8 mouse cellular contexts compared by ENCODE assay signal in genomic region chr3:108164807-108165206, GRCm38 (mm10). TPM values are rescaled to one million over a fixed set of nuclear protein-coding genes. Genes with fewer than 3 reads are reported as not detected.
DNase-seq lines count a peak whose midpoint lies in the region; ATAC-seq and TF ChIP-seq lines count a peak whose summit lies in the region.

No protein-coding gene starts in this region.

- no peak for TF ChIP-seq POLR2A in limb, embryonic 14.5 days (IDR thresholded peaks at IDR 0.05; ENCODE audit: borderline replicate concordance, extremely low read depth, insufficient read depth, insufficient read length)

- ATAC-seq in embryonic facial prominence, embryonic 14.5 days (ENCODE audit: low read depth), result peak; percentile 61
- no peak for ATAC-seq in limb, embryonic 14.5 days (ENCODE audit: low FRiP score, low read depth)

- peaks cover 26% of the 10 kb centered on the region for H3K4me1 ChIP-seq in embryonic facial prominence, embryonic 14.5 days (ENCODE audit: control insufficient read depth, insufficient read depth, low read length)
- H3K4me1 ChIP-seq in limb, embryonic 14.5 days (ENCODE audit: control insufficient read depth, insufficient read depth, low read length), result peaks cover 45% of the 10 kb centered on the region

- H3K4me3 ChIP-seq in embryonic facial prominence, embryonic 14.5 days (ENCODE audit: low read depth, low read length), result peak overlapping the region; percentile 19
- H3K4me3 ChIP-seq in limb, embryonic 14.5 days (replicated peaks; ENCODE audit: low read length), result no peak overlapping the region

- no peaks in the 10 kb centered on the region for H3K36me3 ChIP-seq in embryonic facial prominence, embryonic 14.5 days (ENCODE audit: control insufficient read depth, insufficient read depth, low read length)
- no peaks in the 10 kb centered on the region for H3K36me3 ChIP-seq in limb, embryonic 14.5 days (ENCODE audit: control insufficient read depth, insufficient read depth, low read length)
- H3K36me3 ChIP-seq in splenic B cell, adult 2 months (ENCODE audit: control insufficient read depth, insufficient read depth, low read length, poor library complexity, severe bottlenecking), result no peaks in the 10 kb centered on the region

- H3K9me3 ChIP-seq in embryonic facial prominence, embryonic 14.5 days (ENCODE audit: control insufficient read depth, low read length), result no peaks in the 10 kb centered on the region
- no peaks in the 10 kb centered on the region for H3K9me3 ChIP-seq in limb, embryonic 14.5 days (ENCODE audit: control insufficient read depth, low read length)

- H3K4me2 ChIP-seq in embryonic facial prominence, embryonic 14.5 days (ENCODE audit: low read depth, low read length), result peak overlapping the region; percentile 46
- H3K4me2 ChIP-seq in limb, embryonic 14.5 days (replicated peaks; ENCODE audit: low read depth, low read length, severe bottlenecking), result peak overlapping the region; percentile 36

- peak; percentile 77 for DNase-seq in A20 (ENCODE audit: low read depth, low spot score)
- DNase-seq in adrenal gland, postnatal 25 days, result peak; percentile 73
- peak; percentile 85 for DNase-seq in embryonic facial prominence, embryonic 14.5 days (ENCODE audit: low spot score)
- DNase-seq in heart, adult 9 months (ENCODE audit: low spot score in 2 of 2), result peak; percentile 58 to 78
- DNase-seq in kidney, adult 9 months, result peak; percentile 83
- peak; percentile 85 for DNase-seq in limb, embryonic 14.5 days (ENCODE audit: low spot score)
- DNase-seq in monocyte, adult 2 months (ENCODE audit: low read depth in 1 of 2, low spot score in 2 of 2), result peak; percentile 39 to 65
- peak; percentile 87 for DNase-seq in splenic B cell, adult 2 months (ENCODE audit: low read depth, low spot score)

- H3K27ac ChIP-seq in embryonic facial prominence, embryonic 14.5 days (replicated peaks; ENCODE audit: low read depth, low read length), result no peak overlapping the region
- no peak overlapping the region for H3K27ac ChIP-seq in limb, embryonic 14.5 days (replicated peaks; ENCODE audit: low read depth, low read length)

- H3K27me3 ChIP-seq in embryonic facial prominence, embryonic 14.5 days (replicated peaks; ENCODE audit: control insufficient read depth, insufficient read depth, low read length), result no peaks in the 10 kb centered on the region
- no peaks in the 10 kb centered on the region for H3K27me3 ChIP-seq in limb, embryonic 14.5 days (ENCODE audit: control insufficient read depth, insufficient read depth, low read length)
- no peaks in the 10 kb centered on the region for H3K27me3 ChIP-seq in splenic B cell, adult 2 months (ENCODE audit: control insufficient read depth, insufficient read depth, low read length, poor library complexity, severe bottlenecking)

- no peak overlapping the region for H3K9ac ChIP-seq in embryonic facial prominence, embryonic 14.5 days (ENCODE audit: low read depth, low read length)
- no peak overlapping the region for H3K9ac ChIP-seq in limb, embryonic 14.5 days (ENCODE audit: low read depth, low read length, severe bottlenecking)

- WGBS in embryonic facial prominence, embryonic 14.5 days, result 13% methylated on average over 9 of the region's 9 CpGs
- 8% methylated on average over 9 of the region's 9 CpGs for WGBS in limb, embryonic 14.5 days

RNA-seq across cellular contexts. Expression of gene Gpr61, which starts 10.1 kb away (rescaled TPM):
- total RNA-seq in adrenal gland, postnatal 25 days (2021), result 0.49 TPM in 1 of 2 replicates, not detected in the other
- polyA plus RNA-seq in embryonic facial prominence, embryonic 14.5 days (2014; fragmentation: Nextera tagmentation; extraction: Ambion mirVana), result 0.42 and 0.45 TPM in 2 replicates
- polyA plus RNA-seq in limb, embryonic 14.5 days (2012; rRNA removed), result 0.20 and 0.26 TPM in 2 replicates
- 0.10 and 0.14 TPM in 2 replicates for polyA plus RNA-seq in limb, embryonic 14.5 days (2014; fragmentation: Nextera tagmentation; extraction: Ambion mirVana)

RNA-seq across cellular contexts. Expression of gene Gnai3, which starts 18.9 kb away (rescaled TPM):
- total RNA-seq in adrenal gland, postnatal 25 days (2021), result 136 and 143 TPM in 2 replicates
- polyA plus RNA-seq in embryonic facial prominence, embryonic 14.5 days (2014; fragmentation: Nextera tagmentation; extraction: Ambion mirVana), result 157 and 172 TPM in 2 replicates
- polyA plus RNA-seq in limb, embryonic 14.5 days (2012; rRNA removed), result 81.8 and 89.8 TPM in 2 replicates
- polyA plus RNA-seq in limb, embryonic 14.5 days (2014; fragmentation: Nextera tagmentation; extraction: Ambion mirVana), result 165 and 166 TPM in 2 replicates

RNA-seq across cellular contexts. Expression of gene Amigo1, which starts 21.3 kb away (rescaled TPM):
- total RNA-seq in adrenal gland, postnatal 25 days (2021), result 21.0 and 24.7 TPM in 2 replicates
- 5.1 and 5.3 TPM in 2 replicates for polyA plus RNA-seq in embryonic facial prominence, embryonic 14.5 days (2014; fragmentation: Nextera tagmentation; extraction: Ambion mirVana)
- 11.3 and 14.8 TPM in 2 replicates for polyA plus RNA-seq in limb, embryonic 14.5 days (2012; rRNA removed)
- polyA plus RNA-seq in limb, embryonic 14.5 days (2014; fragmentation: Nextera tagmentation; extraction: Ambion mirVana), result 5.4 and 5.7 TPM in 2 replicates

RNA-seq across cellular contexts. Expression of gene Cyb561d1, which starts 36.2 kb away (rescaled TPM):
- 8.7 and 12.1 TPM in 2 replicates for total RNA-seq in adrenal gland, postnatal 25 days (2021)
- polyA plus RNA-seq in embryonic facial prominence, embryonic 14.5 days (2014; fragmentation: Nextera tagmentation; extraction: Ambion mirVana), result 1.9 and 2.7 TPM in 2 replicates
- polyA plus RNA-seq in limb, embryonic 14.5 days (2012; rRNA removed), result 3.8 and 5.0 TPM in 2 replicates
- 1.7 and 2.0 TPM in 2 replicates for polyA plus RNA-seq in limb, embryonic 14.5 days (2014; fragmentation: Nextera tagmentation; extraction: Ambion mirVana)

RNA-seq across cellular contexts. Expression of gene Atxn7l2, which starts 45.9 kb away (rescaled TPM):
- total RNA-seq in adrenal gland, postnatal 25 days (2021), result 12.8 and 15.1 TPM in 2 replicates
- polyA plus RNA-seq in embryonic facial prominence, embryonic 14.5 days (2014; fragmentation: Nextera tagmentation; extraction: Ambion mirVana), result 15.6 and 20.2 TPM in 2 replicates
- 37.0 and 45.2 TPM in 2 replicates for polyA plus RNA-seq in limb, embryonic 14.5 days (2012; rRNA removed)
- polyA plus RNA-seq in limb, embryonic 14.5 days (2014; fragmentation: Nextera tagmentation; extraction: Ambion mirVana), result 22.9 and 23.7 TPM in 2 replicates
